Mouse (Mus musculus) stomach, embryonic 14.5 days (tissue): ENCODE data around the gene Zfp367. TPM values are rescaled to one million over a fixed set of nuclear protein-coding genes. Genes with fewer than 3 reads are reported as not detected.

ENCODE experiments used
- ATAC-seq: fragments of 200-750 bp; cut with Nextera tagmentation; 2 replicates; pipeline ENCODE4 v1.8.0; 2017; ENCODE audit warnings: low read depth, moderate TSS enrichment; ENCODE audit not compliant: insufficient number of reproducible peaks, insufficient read depth, low FRiP score
- H3K27ac ChIP-seq: fragments of 300-500 bp; sonication (generic); 2 replicates; pipeline ENCODE4 v1.5.1; 2014; ENCODE audit warnings: mild to moderate bottlenecking, low read length, moderate library complexity, mixed read lengths
- H3K27me3 ChIP-seq: fragments of 300-500 bp; sonication (generic); 2 replicates; pipeline ENCODE4 v1.6.1; 2014; ENCODE audit warnings: low read length, control low read depth, mixed read lengths; ENCODE audit not compliant: control insufficient read depth, insufficient read depth
- H3K36me3 ChIP-seq: fragments of 300-500 bp; sonication (generic); 2 replicates; pipeline ENCODE4 v1.6.1; 2014; ENCODE audit warnings: mild to moderate bottlenecking, control low read depth, low read length, moderate library complexity, mixed read lengths; ENCODE audit not compliant: control insufficient read depth, insufficient read depth
- H3K4me1 ChIP-seq: fragments of 300-500 bp; sonication (generic); 2 replicates; pipeline ENCODE4 v1.6.1; 2014; ENCODE audit warnings: low read length, control low read depth, mixed read lengths; ENCODE audit not compliant: control insufficient read depth, insufficient read depth
- H3K4me2 ChIP-seq: fragments of 300-500 bp; sonication (generic); replicated peaks from 2 replicates; pipeline ENCODE4 v1.6.1; 2014; ENCODE audit warnings: low read depth, low read length, control low read depth
- H3K4me3 ChIP-seq: fragments of 300-500 bp; sonication (generic); 2 replicates; pipeline ENCODE4 v1.5.1; 2014; ENCODE audit warnings: low read depth, low read length, control low read depth
- H3K9ac ChIP-seq: fragments of 300-500 bp; sonication (generic); replicated peaks from 2 replicates; pipeline ENCODE4 v1.6.1; 2014; ENCODE audit warnings: low read depth, mild to moderate bottlenecking, control low read depth, low read length, moderate library complexity, mixed read lengths
- H3K9me3 ChIP-seq: fragments of 300-500 bp; sonication (generic); 2 replicates; pipeline ENCODE4 v1.6.1; 2016; ENCODE audit warnings: low read depth, low read length, control low read depth; ENCODE audit not compliant: control insufficient read depth
- WGBS: fragments of 180-500 bp; shearing (Covaris S2); extraction: QIAGEN DNeasy Blood & Tissue Kit; methylation state at CpG from one replicate; pipeline ENCODE4 v1.1.7; 2014; 5-methylcytosine and 5-hydroxymethylcytosine counted together
- polyA plus RNA-seq: library from polyadenylated mRNA; unstranded; fragments of >200 nt; fragmentation: Nextera tagmentation; extraction: Ambion mirVana; gene quantifications from 2 replicates; pipeline ENCODE4 v1.2.1, GENCODE M21; 2014

The Zfp367 gene
- polyA plus RNA-seq, 1 experiment from 2014 or later, result 22.1 TPM

- H3K27me3 ChIP-seq, result no peaks in the 10 kb centered on the region
- H3K9me3 ChIP-seq, result no peaks in the 10 kb centered on the region
- H3K4me1 ChIP-seq, result 0 out of 2 replicates have a peak, but pooled peaks cover 3% of the 10 kb centered on the region
- H3K4me2 ChIP-seq, result no peak overlapping the region
- 64% methylated on average over 6 of the region's 6 CpGs for WGBS
- H3K27ac ChIP-seq, result no peak overlapping the region
- no peak overlapping the region for H3K9ac ChIP-seq
- H3K36me3 ChIP-seq, result no peaks in the 10 kb centered on the region
- no peak overlapping the region for H3K4me3 ChIP-seq
- ATAC-seq, result no peak
These were observed 60.2 kb downstream of the Zfp367 start for GRCm38 (mm10) chr13:64092752-64093151.

DNA sequence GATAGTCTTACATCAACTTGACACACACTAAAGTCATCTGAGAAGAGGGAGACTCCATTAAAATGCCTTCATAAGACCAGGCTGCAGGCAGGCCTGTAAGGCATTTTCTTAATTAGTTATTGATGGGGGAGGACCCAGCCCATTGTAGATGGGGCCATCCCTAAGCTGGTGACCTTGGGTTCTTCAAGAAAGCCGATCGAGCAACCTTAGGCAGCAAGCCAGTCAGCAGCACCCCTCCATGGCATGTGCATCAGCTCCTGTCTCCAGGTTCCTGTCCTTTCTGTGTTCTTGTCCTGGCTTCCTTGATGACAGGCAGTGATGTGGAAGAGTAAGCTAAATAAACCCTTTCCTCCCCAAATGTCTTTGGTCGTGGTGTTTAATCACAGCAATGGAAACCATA, 60.9 kb downstream of the Zfp367 start:
- H3K4me2 ChIP-seq, result no peak overlapping the region
- no peak for ATAC-seq
- no peaks in the 10 kb centered on the region for H3K9me3 ChIP-seq
- H3K4me3 ChIP-seq, result no peak overlapping the region
- no peak overlapping the region for H3K9ac ChIP-seq
- H3K27ac ChIP-seq, result no peak overlapping the region
- 68% methylated on average over 3 of the region's 3 CpGs for WGBS
- H3K4me1 ChIP-seq, result 0 out of 2 replicates have a peak, but pooled peaks cover 3% of the 10 kb centered on the region
- H3K27me3 ChIP-seq, result no peaks in the 10 kb centered on the region
- H3K36me3 ChIP-seq, result no peaks in the 10 kb centered on the region

- ATAC-seq, result no peak
- no peak overlapping the region for H3K4me3 ChIP-seq
- H3K36me3 ChIP-seq, result no peaks in the 10 kb centered on the region
- H3K9me3 ChIP-seq, result no peaks in the 10 kb centered on the region
- 74% methylated on average over 7 of the region's 7 CpGs for WGBS
- H3K27me3 ChIP-seq, result no peaks in the 10 kb centered on the region
- no peak overlapping the region for H3K27ac ChIP-seq
- H3K4me2 ChIP-seq, result no peak overlapping the region
- 0 out of 2 replicates have a peak, but pooled peaks cover 3% of the 10 kb centered on the region for H3K4me1 ChIP-seq
- no peak overlapping the region for H3K9ac ChIP-seq
These were observed 62.0 kb downstream of the Zfp367 start for GRCm38 (mm10) chr13:64091006-64091405.

- H3K4me1 ChIP-seq, result 0 out of 2 replicates have a peak, but pooled peaks cover 3% of the 10 kb centered on the region
- H3K4me3 ChIP-seq, result no peak overlapping the region
- no peaks in the 10 kb centered on the region for H3K27me3 ChIP-seq
- no peak overlapping the region for H3K9ac ChIP-seq
- H3K9me3 ChIP-seq, result no peaks in the 10 kb centered on the region
- no peak overlapping the region for H3K4me2 ChIP-seq
- WGBS, result 68% methylated on average over 5 of the region's 5 CpGs
- 0 out of 2 replicates have a peak, but pooled peaks have one; percentile 14 for ATAC-seq
- H3K36me3 ChIP-seq, result no peaks in the 10 kb centered on the region
- H3K27ac ChIP-seq, result no peak overlapping the region
These were observed 62.7 kb downstream of the Zfp367 start for GRCm38 (mm10) chr13:64090278-64090677.

DNA sequence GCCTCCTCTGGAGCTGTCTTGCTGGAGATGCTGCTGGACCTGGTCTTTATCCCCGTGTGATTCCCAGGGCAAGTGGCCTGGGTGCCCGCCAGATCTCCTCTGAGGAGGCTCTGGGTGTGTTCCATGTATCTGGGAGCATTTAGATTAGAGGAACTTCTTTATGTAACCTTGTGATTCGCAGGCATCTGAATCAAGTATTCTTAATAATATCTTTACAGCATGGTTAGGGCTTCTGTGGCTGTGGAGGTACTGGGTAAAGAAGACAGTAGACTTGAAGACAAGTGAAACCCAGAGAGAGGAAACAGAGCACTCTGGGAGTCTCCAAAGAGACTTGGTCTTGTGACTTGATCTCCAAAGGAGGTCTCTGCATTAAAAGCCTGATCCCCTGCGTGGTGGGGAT, 63.9 kb downstream of the Zfp367 start, which contains the start of gene Hsd17b3:
Hsd17b3 (minus strand) TSS at position 101 of the 400 bp plus-strand sequence.
- Histone ChIP-seq H3K27me3 (no peaks in the 10 kb centered on the region), H3K9ac (no peak within 1 kb of the TSS), H3K9me3 (no peaks in the 10 kb centered on the region), H3K36me3 (no peaks in the 10 kb centered on the region), H3K4me2 (no peak within 1 kb of the TSS), H3K27ac (no peak within 1 kb of the TSS), H3K4me3 (no peak within 1 kb of the TSS), H3K4me1 (0 out of 2 replicates have a peak, but pooled peaks cover 3% of the 10 kb centered on the region)
- ATAC-seq, result no peak
- WGBS, result 82% methylated on average over 4 of the region's 4 CpGs

DNA sequence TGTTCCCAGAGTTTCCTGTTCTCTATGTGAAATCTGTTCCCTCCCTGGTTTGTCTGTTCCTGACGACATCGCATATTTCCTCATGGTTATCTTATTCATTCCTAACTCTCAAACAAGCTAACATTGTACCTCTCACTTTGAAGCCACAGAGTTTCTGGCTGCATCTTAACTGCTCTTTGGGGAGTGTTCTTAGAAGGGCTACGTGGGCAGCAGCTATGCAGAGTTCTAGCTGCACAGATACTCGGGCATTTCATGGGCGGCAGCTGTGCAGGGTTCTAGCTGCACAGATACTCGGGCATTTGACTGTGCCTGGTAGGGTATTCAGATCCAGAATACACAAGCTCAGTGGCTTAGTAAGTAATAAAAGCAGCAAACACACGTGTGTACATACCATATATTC, 64.9 kb downstream of the Zfp367 start:
- no peak overlapping the region for H3K4me3 ChIP-seq
- no peak for ATAC-seq
- H3K27ac ChIP-seq, result no peak overlapping the region
- H3K27me3 ChIP-seq, result no peaks in the 10 kb centered on the region
- no peak overlapping the region for H3K9ac ChIP-seq
- H3K4me2 ChIP-seq, result no peak overlapping the region
- no peaks in the 10 kb centered on the region for H3K36me3 ChIP-seq
- 0 out of 2 replicates have a peak, but pooled peaks cover under 1% of the 10 kb centered on the region for H3K4me1 ChIP-seq
- no peaks in the 10 kb centered on the region for H3K9me3 ChIP-seq
- WGBS, result 76% methylated on average over 7 of the region's 7 CpGs

DNA sequence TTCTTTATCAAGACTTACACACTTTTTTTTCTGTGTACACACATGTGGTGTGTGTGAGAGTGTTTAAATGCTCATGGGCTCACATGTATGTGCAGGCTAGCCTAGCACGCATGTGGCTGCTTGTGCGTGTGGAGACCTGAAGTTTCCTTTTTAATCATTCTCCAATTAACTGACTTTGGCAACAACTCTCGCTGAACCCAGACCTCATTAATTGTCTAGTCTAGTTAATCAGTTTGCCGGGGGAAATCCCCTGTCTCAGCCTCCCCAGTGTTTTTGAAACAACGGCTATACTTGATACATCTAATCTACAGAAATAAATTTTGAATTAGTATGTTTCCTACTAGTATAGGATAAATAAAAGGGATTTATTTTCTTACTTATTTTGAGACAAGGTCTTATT, 67.0 kb downstream of the Zfp367 start:
- Histone ChIP-seq H3K4me3 (no peak overlapping the region), H3K9ac (no peak overlapping the region), H3K27ac (no peak overlapping the region), H3K4me2 (no peak overlapping the region), H3K9me3 (no peaks in the 10 kb centered on the region), H3K4me1 (no peaks in the 10 kb centered on the region), H3K36me3 (no peaks in the 10 kb centered on the region), H3K27me3 (no peaks in the 10 kb centered on the region)
- WGBS, result 86% methylated on average over 5 of the region's 5 CpGs
- ATAC-seq, result no peak

DNA sequence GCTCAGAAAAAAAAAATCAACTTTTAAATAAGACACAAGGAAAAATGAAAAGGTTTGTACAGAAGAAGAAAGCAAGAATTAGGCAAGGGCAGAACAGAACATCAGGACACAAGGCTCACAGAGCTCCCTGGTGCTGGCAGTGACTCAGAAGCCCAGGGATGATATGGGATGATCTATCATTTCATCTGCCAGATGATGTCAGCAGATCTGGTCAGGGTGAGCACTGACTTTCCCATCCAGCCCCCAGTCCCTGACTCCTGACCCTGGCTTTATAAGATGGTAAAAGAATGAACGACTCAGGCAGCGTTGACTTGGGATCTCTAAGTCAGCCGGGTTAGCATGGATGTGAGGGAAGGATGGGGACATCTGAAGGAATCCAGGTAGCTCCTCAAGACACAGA, 69.7 kb downstream of the Zfp367 start:
- Histone ChIP-seq H3K4me1 (no peaks in the 10 kb centered on the region), H3K27ac (no peak overlapping the region), H3K9me3 (no peaks in the 10 kb centered on the region), H3K4me3 (no peak overlapping the region), H3K4me2 (no peak overlapping the region), H3K27me3 (no peaks in the 10 kb centered on the region), H3K36me3 (no peaks in the 10 kb centered on the region), H3K9ac (no peak overlapping the region)
- 73% methylated on average over 3 of the region's 3 CpGs for WGBS
- no peak for ATAC-seq
